Mouse (Mus musculus): ENCODE measurements at regions not wholly inside any gene's neighbourhood (a gene's known extent, or its start where the extent isn't known, plus 50 kb on each side); places are given as distances from the start of the nearest gene placed in this dataset.

DNA sequence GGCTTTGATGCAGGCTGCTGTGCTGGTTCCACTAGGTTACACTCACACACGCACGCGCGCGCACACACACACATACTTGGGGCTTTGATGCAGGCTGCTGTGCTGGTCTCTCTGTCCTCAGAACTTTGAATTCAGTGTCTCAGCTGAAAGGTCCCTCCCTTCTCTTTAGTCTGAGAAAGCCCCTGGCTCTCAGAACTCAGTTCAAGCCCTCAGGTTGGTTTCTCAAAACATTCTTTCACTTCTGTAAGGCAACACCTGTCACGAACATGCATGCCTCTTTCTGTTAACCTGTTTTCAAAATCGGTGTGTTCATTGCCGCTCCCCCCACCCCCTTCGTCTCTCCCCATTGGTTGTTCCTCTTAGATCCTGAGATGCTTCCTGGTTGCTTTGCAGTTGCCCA lies 118.8 kb upstream of the Ccnd2 start:
- Histone ChIP-seq H3K27me3 (ENCODE audit: insufficient read depth, low read length) (0 out of 2 replicates have a peak, but pooled peaks cover 4% of the 10 kb centered on the region), H3K27ac (ENCODE audit: low read depth) (no peak overlapping the region), H3K9ac (no peak overlapping the region), H3K36me3 (ENCODE audit: insufficient read depth) (no peaks in the 10 kb centered on the region), H3K4me2 (no peak overlapping the region), H3K9me3 (ENCODE audit: low read depth, low read length) (no peaks in the 10 kb centered on the region), H3K4me3 (ENCODE audit: low read depth, low read length) (no peak overlapping the region), H3K4me1 (ENCODE audit: insufficient read depth) (no peaks in the 10 kb centered on the region)
- DNase-seq (no peak), ATAC-seq (ENCODE audit: insufficient read depth) (no peak)
- WGBS: 83% methylated on average over 9 of the region's 9 CpGs
- TF ChIP-seq CTCF (IDR thresholded peaks at IDR 0.05; ENCODE audit: low read depth): no peak

DNA sequence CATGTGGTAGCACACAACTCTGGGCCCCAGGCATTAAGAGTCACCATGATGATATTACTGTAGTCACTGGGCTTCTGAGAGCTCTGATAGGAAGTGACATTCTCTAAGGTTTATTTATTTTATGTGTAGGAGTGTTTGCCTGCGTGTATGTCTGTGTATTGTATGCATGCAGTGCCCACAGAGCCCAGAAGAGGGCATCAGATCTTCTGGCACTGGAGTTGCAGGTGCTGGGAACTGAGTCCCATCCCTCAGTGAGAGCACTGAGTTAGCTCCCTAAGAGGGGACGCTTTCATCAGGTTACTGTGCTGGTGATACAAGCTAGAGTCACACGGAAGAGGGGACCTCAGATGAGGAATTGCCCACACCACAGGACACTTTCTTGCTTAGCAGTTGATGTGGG lies 119.4 kb upstream of the Ccnd2 start:
- TF ChIP-seq CTCF (IDR thresholded peaks at IDR 0.05; ENCODE audit: low read depth): peak; percentile 12; the same call in 1 of the 2 replicates
- 95% methylated on average over 3 of the region's 3 CpGs for WGBS

DNA sequence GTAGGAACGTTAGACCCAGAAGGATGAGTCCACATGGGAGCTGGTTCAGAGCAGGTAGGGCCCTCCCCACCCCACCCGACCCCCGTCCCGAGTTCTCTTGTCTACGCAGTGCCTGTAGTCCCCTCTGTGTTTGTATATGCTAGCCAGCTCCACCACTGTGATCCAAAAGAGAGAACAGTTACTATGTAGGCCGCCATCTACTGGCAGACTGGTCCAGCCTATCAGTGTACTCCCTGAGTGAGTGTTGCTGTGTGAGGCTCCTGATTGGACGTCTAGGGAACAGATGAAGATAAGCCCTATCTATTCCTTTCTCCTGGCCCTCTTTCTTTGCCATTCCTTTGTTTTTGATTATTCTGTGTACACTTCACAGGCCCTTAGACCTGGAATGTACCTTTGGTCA lies 120.6 kb upstream of the Ccnd2 start:
- Histone ChIP-seq H3K4me1 (ENCODE audit: insufficient read depth) (no peaks in the 10 kb centered on the region), H3K36me3 (ENCODE audit: insufficient read depth) (no peaks in the 10 kb centered on the region), H3K4me3 (ENCODE audit: low read depth, low read length) (no peak overlapping the region), H3K27ac (ENCODE audit: low read depth) (no peak overlapping the region), H3K9ac (no peak overlapping the region), H3K9me3 (ENCODE audit: low read depth, low read length) (no peaks in the 10 kb centered on the region), H3K27me3 (ENCODE audit: insufficient read depth, low read length) (0 out of 2 replicates have a peak, but pooled peaks cover 4% of the 10 kb centered on the region), H3K4me2 (no peak overlapping the region)
- 48% methylated on average over 7 of the region's 7 CpGs for WGBS
- peak; percentile 42 for TF ChIP-seq CTCF (IDR thresholded peaks at IDR 0.05; ENCODE audit: low read depth)
- DNase-seq (peak; percentile 68), ATAC-seq (ENCODE audit: insufficient read depth) (peak; percentile 78)

More for the DNA sequence above, 119.4 kb upstream of the Ccnd2 start:
- no peak overlapping the region for H3K27ac ChIP-seq (ENCODE audit: low read depth)
- H3K4me1 ChIP-seq (ENCODE audit: insufficient read depth): no peaks in the 10 kb centered on the region
- no peak for ATAC-seq (ENCODE audit: insufficient read depth)
- no peak overlapping the region for H3K4me3 ChIP-seq (ENCODE audit: low read depth, low read length)
- H3K4me2 ChIP-seq: no peak overlapping the region
- no peaks in the 10 kb centered on the region for H3K9me3 ChIP-seq (ENCODE audit: low read depth, low read length)
- 0 out of 2 replicates have a peak, but pooled peaks cover 4% of the 10 kb centered on the region for H3K27me3 ChIP-seq (ENCODE audit: insufficient read depth, low read length)
- no peaks in the 10 kb centered on the region for H3K36me3 ChIP-seq (ENCODE audit: insufficient read depth)
- no peak for DNase-seq
- H3K9ac ChIP-seq: no peak overlapping the region

DNA sequence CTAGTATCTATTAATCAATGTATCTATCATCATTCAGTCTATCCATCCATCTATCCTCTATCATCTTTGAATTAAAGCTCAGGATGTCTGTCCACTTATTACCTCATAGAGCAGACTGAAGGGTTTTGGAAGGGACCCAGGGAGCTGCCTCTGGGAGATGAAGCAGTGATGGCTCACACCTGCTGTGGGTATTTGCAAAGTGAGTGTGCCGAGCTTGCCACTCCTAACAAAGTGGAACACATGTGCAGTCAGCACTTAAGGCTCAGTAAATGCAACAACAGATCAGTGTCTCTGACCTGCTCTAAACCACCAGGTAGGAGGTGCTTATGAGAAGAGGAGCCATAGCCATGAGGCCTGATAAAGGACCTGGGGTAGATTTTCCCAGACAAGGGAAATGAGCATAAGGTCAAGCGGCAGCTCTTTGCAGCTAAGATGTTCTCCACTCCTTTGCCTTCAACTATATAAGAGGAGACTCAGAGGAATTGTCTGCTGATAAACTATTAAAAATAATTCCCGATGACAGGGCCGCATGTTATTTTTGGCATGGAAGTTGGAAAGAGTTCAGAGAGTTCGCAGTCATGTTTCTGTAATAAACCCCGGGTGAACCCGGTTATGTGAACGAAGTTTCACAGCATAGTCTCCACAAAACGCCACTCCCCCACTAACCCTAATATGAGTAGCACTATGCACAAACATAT lies 122.9 kb upstream of the Ccnd2 start:
- no peaks in the 10 kb centered on the region for H3K4me1 ChIP-seq (ENCODE audit: insufficient read depth)
- TF ChIP-seq CTCF (IDR thresholded peaks at IDR 0.05; ENCODE audit: low read depth): no peak
- H3K27ac ChIP-seq (ENCODE audit: low read depth): no peak overlapping the region
- H3K36me3 ChIP-seq (ENCODE audit: insufficient read depth): no peaks in the 10 kb centered on the region
- H3K9me3 ChIP-seq (ENCODE audit: low read depth, low read length): no peaks in the 10 kb centered on the region
- no peak overlapping the region for H3K4me3 ChIP-seq (ENCODE audit: low read depth, low read length)
- no peaks in the 10 kb centered on the region for H3K27me3 ChIP-seq (ENCODE audit: insufficient read depth, low read length)
- 63% methylated on average over 9 of the region's 9 CpGs for WGBS
- no peak for ATAC-seq (ENCODE audit: insufficient read depth)
- H3K9ac ChIP-seq: no peak overlapping the region
- H3K4me2 ChIP-seq: no peak overlapping the region
- DNase-seq: peak; percentile 27

DNA sequence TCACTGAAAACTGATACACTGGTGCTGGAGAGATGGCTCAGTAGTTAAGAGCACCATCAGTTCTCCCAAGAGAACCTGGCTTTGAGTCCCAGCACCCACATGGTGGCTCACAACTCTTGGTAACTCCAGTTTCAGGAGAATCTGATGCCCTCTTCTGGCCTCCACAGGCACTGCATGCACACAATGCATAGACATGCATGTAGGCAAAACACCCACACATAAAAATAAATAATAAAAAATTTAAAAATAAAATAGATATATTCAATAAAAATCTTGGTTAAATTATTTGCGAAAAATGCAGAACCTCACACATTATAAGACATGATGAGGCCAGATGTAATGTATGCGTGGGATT lies 123.4 kb upstream of the Ccnd2 start:
- peak; percentile 46 for TF ChIP-seq CTCF (IDR thresholded peaks at IDR 0.05; ENCODE audit: low read depth)
- H3K27ac ChIP-seq (ENCODE audit: low read depth): no peak overlapping the region
- no peak overlapping the region for H3K9ac ChIP-seq
- no peak overlapping the region for H3K4me2 ChIP-seq
- H3K27me3 ChIP-seq (ENCODE audit: insufficient read depth, low read length): no peaks in the 10 kb centered on the region
- H3K9me3 ChIP-seq (ENCODE audit: low read depth, low read length): no peaks in the 10 kb centered on the region
- 89% methylated on average over 2 of the region's 2 CpGs for WGBS
- no peak overlapping the region for H3K4me3 ChIP-seq (ENCODE audit: low read depth, low read length)
- no peaks in the 10 kb centered on the region for H3K36me3 ChIP-seq (ENCODE audit: insufficient read depth)
- no peaks in the 10 kb centered on the region for H3K4me1 ChIP-seq (ENCODE audit: insufficient read depth)
- no peak for ATAC-seq (ENCODE audit: insufficient read depth)
- DNase-seq: no peak

DNA sequence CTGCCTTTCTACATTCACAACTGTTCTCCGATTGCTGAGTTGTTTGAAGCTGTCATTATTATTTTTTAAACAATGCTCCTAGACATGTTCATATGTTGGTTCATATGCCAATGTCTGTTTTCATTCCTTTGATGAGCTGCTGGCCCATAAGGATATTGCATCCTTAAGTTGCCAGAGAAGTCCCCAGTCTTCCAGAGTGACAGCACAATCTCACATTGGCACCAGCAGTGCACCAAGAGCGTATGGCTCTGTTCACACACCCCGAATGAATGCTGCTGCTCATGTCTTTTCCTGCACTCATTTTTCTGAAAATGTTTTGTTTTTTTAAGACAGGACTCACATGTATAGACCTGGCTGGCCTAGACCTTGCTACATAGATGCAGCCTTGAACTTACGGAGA lies 124.4 kb upstream of the Ccnd2 start:
- no peak overlapping the region for H3K27ac ChIP-seq (ENCODE audit: low read depth)
- WGBS: 89% methylated on average over 4 of the region's 4 CpGs

DNA sequence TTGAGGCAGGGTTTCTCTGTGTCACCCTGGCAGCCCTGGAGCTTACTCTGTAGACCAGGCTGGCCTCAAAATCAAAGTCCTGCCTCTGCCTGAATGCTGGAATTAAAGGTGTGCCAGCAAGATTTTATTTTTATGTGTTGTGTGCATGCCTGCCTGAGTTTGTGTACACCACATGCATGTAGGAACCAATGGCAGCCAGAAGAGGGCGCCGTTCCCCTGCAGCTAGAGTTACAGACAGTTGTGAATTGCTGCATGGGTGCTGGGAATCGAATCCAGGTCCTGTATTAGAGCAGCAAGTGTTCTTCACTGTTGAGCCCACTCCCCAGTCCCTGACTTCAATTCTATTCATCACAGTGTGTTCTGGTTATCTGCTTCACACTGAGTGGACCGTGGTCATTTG lies 126.4 kb upstream of the Ccnd2 start:
- Histone ChIP-seq H3K4me3 (ENCODE audit: low read depth, low read length) (no peak overlapping the region), H3K27me3 (ENCODE audit: insufficient read depth, low read length) (no peaks in the 10 kb centered on the region), H3K4me1 (ENCODE audit: insufficient read depth) (no peaks in the 10 kb centered on the region), H3K36me3 (ENCODE audit: insufficient read depth) (no peaks in the 10 kb centered on the region), H3K9me3 (ENCODE audit: low read depth, low read length) (no peaks in the 10 kb centered on the region), H3K27ac (ENCODE audit: low read depth) (no peak overlapping the region), H3K9ac (no peak overlapping the region), H3K4me2 (no peak overlapping the region)
- TF ChIP-seq CTCF (IDR thresholded peaks at IDR 0.05; ENCODE audit: low read depth): peak; percentile 31
- DNase-seq (no peak), ATAC-seq (ENCODE audit: insufficient read depth) (no peak)
- WGBS: 86% methylated on average over 4 of the region's 4 CpGs

More for the DNA sequence above, 124.4 kb upstream of the Ccnd2 start:
- Histone ChIP-seq H3K4me3 (ENCODE audit: low read depth, low read length) (no peak overlapping the region), H3K27me3 (ENCODE audit: insufficient read depth, low read length) (no peaks in the 10 kb centered on the region), H3K9me3 (ENCODE audit: low read depth, low read length) (no peaks in the 10 kb centered on the region), H3K36me3 (ENCODE audit: insufficient read depth) (no peaks in the 10 kb centered on the region), H3K4me1 (ENCODE audit: insufficient read depth) (no peaks in the 10 kb centered on the region), H3K4me2 (no peak overlapping the region), H3K9ac (no peak overlapping the region)
- no peak for TF ChIP-seq CTCF (IDR thresholded peaks at IDR 0.05; ENCODE audit: low read depth)
- no peak for DNase-seq
- ATAC-seq (ENCODE audit: insufficient read depth): no peak

Measured in lung, embryonic 14.5 days (tissue).